Mouse (Mus musculus) kidney, postnatal 4 days (tissue): ENCODE results near the gene Efhc1.
"Not testable (repeated sequence)": the region's sequence is repeated elsewhere in the genome, so short reads cannot be mapped to it uniquely, and the experiment has no call there.

ENCODE experiments used
- DNase-seq, 2 experiments: peaks; one replicate each; pipeline ENCODE4 v3.0.0; 2021; ENCODE audit warnings: mixed read lengths in 2 of 2

The Efhc1 gene

GRCm38 (mm10) chr1:20951300-20951763, at the start of gene Efhc1:
Gene Efhc1 (plus strand): TSS chr1:20951626.
- peak; percentile 96 to 97 for DNase-seq

- DNase-seq: no peak
Observed at GRCm38 (mm10) chr1:20905501-20906127, 45.8 kb upstream of the Efhc1 start.

GRCm38 (mm10) chr1:20906128-20906515, 45.3 kb upstream of the Efhc1 start:
- no peak for DNase-seq

- DNase-seq: no peak
Observed at GRCm38 (mm10) chr1:20908541-20908940, 42.9 kb upstream of the Efhc1 start.

- DNase-seq: no peak
Observed at GRCm38 (mm10) chr1:20912115-20912514, 39.3 kb upstream of the Efhc1 start.

- peak; percentile 9 to 33 for DNase-seq
Observed at GRCm38 (mm10) chr1:20912527-20913171, 38.8 kb upstream of the Efhc1 start.

GRCm38 (mm10) chr1:20914769-20915168, 36.7 kb upstream of the Efhc1 start:
- no peak for DNase-seq

GRCm38 (mm10) chr1:20915608-20916007, 35.8 kb upstream of the Efhc1 start:
- no peak for DNase-seq

GRCm38 (mm10) chr1:20917496-20918050, 33.9 kb upstream of the Efhc1 start:
- DNase-seq: no peak

- DNase-seq: no peak
Observed at GRCm38 (mm10) chr1:20919728-20920127, 31.7 kb upstream of the Efhc1 start.

- DNase-seq: no peak
Observed at GRCm38 (mm10) chr1:20921081-20921528, 30.3 kb upstream of the Efhc1 start.

GRCm38 (mm10) chr1:20922612-20923399, 28.6 kb upstream of the Efhc1 start:
- DNase-seq: peak; percentile 31 to 52

- DNase-seq: not testable (repeated sequence)
Observed at GRCm38 (mm10) chr1:20925324-20925723, 26.1 kb upstream of the Efhc1 start.

- DNase-seq: no peak
Observed at GRCm38 (mm10) chr1:20925926-20926325, 25.5 kb upstream of the Efhc1 start.

GRCm38 (mm10) chr1:20926376-20926775, 25.1 kb upstream of the Efhc1 start:
- DNase-seq: no peak

GRCm38 (mm10) chr1:20928487-20928886, 22.9 kb upstream of the Efhc1 start:
- no peak for DNase-seq

- peak; percentile 73 to 79 for DNase-seq
Observed at GRCm38 (mm10) chr1:20933457-20933856, 18.0 kb upstream of the Efhc1 start.

GRCm38 (mm10) chr1:20935106-20935505, 16.3 kb upstream of the Efhc1 start:
- DNase-seq: no peak

- peak; percentile 56 to 66 for DNase-seq
Observed at GRCm38 (mm10) chr1:20939046-20939445, 12.4 kb upstream of the Efhc1 start.

GRCm38 (mm10) chr1:20940151-20940550, 11.3 kb upstream of the Efhc1 start:
- DNase-seq: peak; percentile 58 to 69

GRCm38 (mm10) chr1:20941322-20941721, 10.1 kb upstream of the Efhc1 start:
- no peak for DNase-seq

- DNase-seq: no peak
Observed at GRCm38 (mm10) chr1:20941857-20942256, 9.6 kb upstream of the Efhc1 start.

GRCm38 (mm10) chr1:20943016-20943415, 8.4 kb upstream of the Efhc1 start:
- no peak for DNase-seq
